Mouse (Mus musculus): ENCODE measurements around the gene Poldip3. TPM values are rescaled to one million over a fixed set of nuclear protein-coding genes. Genes with fewer than 3 reads are reported as not detected.

Poldip3 gene
- 54.4 TPM for polyA plus RNA-seq (2014; fragmentation: Illumina TruSeq; extraction: RNeasy Lipid Tissue Mini Kit (QIAGEN cat#74804); ENCODE audit: low read depth, low replicate concordance)

DNA sequence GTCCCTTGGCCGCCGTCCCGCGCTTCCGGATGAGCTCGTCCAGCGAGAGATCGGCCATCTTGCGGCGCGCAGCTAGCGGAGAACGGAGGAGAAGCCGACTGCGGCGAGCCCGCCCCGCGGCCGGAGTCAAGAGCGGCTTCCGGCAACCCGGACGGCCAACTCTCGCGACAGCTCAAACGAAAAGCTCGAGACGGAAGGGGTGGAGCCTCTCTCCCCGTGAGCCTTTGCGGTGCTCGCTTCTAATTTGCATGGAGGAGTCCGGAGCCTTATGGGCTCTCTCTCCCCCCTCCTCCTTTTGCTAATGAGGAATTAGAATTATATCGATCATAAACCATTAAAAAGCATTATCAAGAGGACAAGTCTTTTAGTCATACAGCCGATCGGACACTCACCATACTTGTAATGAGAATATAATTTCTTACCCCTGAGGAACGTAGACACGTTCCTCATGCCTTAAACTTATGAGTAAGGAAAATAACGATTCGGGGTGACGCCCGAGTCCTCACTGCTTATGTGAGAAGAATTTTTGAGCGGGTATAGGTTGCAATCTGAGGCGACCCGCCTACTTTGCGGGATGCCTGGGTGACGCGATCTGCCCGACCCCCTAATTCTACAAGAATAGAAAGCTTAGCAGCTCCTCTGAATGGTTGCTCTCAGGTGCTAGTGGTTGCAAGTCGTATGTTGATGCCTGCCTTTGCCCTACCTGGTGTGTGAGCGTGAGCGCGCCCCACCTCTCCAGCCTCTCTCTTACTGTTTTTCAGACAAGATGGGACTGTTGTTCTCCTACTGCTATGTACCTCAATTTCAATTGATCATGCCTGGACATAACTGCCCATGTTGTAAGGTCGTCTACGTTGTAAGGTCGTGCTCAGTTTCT lies at the start of gene Poldip3:
TSS of gene Poldip3 (minus strand) at position 189 of the 877 bp plus-strand sequence.

DNA sequence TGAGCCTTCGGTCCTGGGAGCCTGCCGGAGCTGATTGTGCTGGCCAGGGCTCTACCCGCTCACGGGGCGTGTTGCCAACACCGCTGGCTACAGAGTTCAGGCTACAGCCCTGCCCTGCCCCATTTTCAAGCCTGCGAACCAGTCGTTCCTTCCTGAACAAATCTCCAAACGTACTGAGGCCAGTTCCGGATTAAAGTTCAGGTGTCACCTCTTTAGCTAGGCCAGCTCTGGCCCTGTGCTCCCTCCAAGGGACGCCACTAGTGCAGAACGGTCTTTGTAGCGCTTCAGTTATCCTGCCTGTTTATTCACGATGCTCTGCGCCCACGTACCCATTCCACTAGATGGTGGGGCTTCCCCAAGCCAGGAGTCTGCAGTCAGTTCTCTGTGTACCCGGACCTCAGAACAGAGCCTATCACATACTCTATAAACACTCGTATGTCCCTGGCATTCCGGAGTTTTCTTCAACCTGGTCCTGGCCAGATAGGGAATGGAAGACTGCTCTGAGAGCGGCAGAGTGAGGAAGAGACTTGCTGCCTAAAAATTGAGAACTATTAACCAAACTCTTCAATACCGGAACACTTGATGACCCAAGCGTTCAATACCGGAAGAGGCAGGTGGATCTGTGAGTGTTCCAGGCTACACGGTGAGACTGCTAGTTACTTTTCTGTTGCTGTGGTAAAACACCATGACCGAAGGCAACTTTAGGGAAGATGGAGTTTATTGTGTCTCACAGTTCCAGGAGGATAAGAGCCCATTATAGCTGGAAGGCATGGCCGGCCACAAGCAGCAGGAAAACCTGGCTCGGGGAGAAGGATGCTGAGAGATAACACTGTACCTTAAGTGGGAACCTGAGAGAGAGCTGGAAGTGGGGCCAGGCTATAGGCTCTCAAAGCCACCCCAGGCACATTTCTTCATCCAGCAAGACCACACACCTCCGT lies 23.6 kb upstream of the Poldip3 start, which contains the start of gene Cyb5r3:
TSS of gene Cyb5r3 (minus strand) at position 101 of the 938 bp plus-strand sequence.

DNA sequence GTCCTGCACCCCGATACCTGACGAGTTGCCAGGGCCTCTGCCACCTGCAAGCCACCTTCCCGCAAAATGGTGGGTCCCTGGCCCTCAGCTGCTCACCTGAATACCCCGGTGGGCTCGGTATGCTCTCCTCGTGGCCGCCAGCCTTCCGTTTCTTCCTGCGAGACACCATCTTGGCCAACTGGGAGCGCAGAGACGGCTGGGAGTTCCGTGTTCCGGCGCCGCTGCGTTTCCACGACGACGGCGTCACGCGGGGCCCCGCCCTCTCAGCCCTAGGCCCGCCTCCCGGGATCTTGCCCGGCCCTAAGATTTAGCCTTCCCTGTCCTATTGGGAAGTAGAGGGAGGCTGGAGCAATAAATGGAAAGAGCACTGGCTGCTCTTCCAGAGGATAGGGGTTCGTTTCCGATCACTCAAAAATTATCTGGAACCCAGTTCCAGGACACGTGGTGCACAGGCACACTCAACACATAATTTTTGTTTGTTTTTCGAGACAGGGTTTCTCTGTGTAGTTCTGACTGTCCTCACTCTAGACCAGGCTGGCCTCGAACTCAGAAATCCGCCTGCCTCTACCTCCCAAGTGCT lies 26.5 kb downstream of the Poldip3 start, which contains the start of gene Rrp7a:
TSS of gene Rrp7a (minus strand) at position 236 of the 580 bp plus-strand sequence.

DNA sequence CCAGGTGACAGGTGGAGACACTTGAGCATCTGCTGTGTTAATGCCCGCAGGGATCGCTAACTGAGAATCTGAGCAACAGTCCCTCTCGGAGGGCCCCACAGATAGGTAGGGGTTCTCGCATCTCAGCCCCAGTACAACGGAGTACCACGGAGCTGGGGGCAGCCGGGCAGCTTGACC lies 59.9 kb downstream of the Poldip3 start, which contains the start of gene Serhl:
TSS of gene Serhl (plus strand) at position 78 of the 177 bp plus-strand sequence.

Other genes with a start within 250 kb of the Poldip3 start
- 17.3 TPM for gene Tcf20, start 161.5 kb downstream of the Poldip3 start, polyA plus RNA-seq (2014; fragmentation: Illumina TruSeq; extraction: RNeasy Lipid Tissue Mini Kit (QIAGEN cat#74804); ENCODE audit: low read depth, low replicate concordance)
- gene Nfam1, start 116.1 kb downstream of the Poldip3 start, polyA plus RNA-seq (2014; fragmentation: Illumina TruSeq; extraction: RNeasy Lipid Tissue Mini Kit (QIAGEN cat#74804); ENCODE audit: low read depth, low replicate concordance) = 6.8 TPM
- 62.2 TPM for gene Serhl, start 59.9 kb downstream of the Poldip3 start, polyA plus RNA-seq (2014; fragmentation: Illumina TruSeq; extraction: RNeasy Lipid Tissue Mini Kit (QIAGEN cat#74804); ENCODE audit: low read depth, low replicate concordance)
- gene Rrp7a, start 26.6 kb downstream of the Poldip3 start, polyA plus RNA-seq (2014; fragmentation: Illumina TruSeq; extraction: RNeasy Lipid Tissue Mini Kit (QIAGEN cat#74804); ENCODE audit: low read depth, low replicate concordance) = 44.0 TPM
- 146 TPM for gene Cyb5r3, start 23.2 kb upstream of the Poldip3 start, polyA plus RNA-seq (2014; fragmentation: Illumina TruSeq; extraction: RNeasy Lipid Tissue Mini Kit (QIAGEN cat#74804); ENCODE audit: low read depth, low replicate concordance)
- 14.6 TPM for gene A4galt, start 102.4 kb upstream of the Poldip3 start, polyA plus RNA-seq (2014; fragmentation: Illumina TruSeq; extraction: RNeasy Lipid Tissue Mini Kit (QIAGEN cat#74804); ENCODE audit: low read depth, low replicate concordance)
- 39.2 TPM for gene Arfgap3, start 200.9 kb upstream of the Poldip3 start, polyA plus RNA-seq (2014; fragmentation: Illumina TruSeq; extraction: RNeasy Lipid Tissue Mini Kit (QIAGEN cat#74804); ENCODE audit: low read depth, low replicate concordance)

All from adipose tissue, adult 10 weeks (tissue).